Mouse (Mus musculus) layer of hippocampus, adult 9-11 months (tissue): ENCODE results near the gene Vegfd.
A peak's percentile ranks its signal among the peaks of the same experiment; 100 is the strongest.

Source experiments
- DNase-seq: peaks from one replicate; pipeline ENCODE4 v3.0.0; 2022

The Vegfd gene

DNA sequence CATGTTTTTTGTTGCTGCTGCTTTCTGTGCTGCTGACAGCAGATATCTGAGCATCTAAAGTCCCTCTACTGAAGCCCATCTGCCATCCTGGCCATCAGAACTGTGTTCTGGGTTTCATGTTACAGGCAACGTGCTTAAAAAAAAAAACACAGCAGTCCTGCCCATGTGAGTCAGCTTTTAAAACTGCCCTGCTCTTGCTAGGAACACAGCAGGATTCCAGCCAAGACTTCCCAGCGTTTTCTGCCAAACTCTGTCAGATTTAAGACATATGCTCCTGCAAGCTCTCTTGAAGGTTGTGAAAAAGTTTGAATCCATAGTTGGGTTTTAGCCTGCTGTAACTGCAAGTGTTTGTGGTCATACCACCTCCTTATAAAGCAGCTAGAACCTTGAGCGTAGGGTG, at the start of gene Vegfd:
Gene Vegfd, plus strand, starts transcription at position 298 of the 400 bp plus-strand sequence.
- DNase-seq, result peak; percentile 44

DNA sequence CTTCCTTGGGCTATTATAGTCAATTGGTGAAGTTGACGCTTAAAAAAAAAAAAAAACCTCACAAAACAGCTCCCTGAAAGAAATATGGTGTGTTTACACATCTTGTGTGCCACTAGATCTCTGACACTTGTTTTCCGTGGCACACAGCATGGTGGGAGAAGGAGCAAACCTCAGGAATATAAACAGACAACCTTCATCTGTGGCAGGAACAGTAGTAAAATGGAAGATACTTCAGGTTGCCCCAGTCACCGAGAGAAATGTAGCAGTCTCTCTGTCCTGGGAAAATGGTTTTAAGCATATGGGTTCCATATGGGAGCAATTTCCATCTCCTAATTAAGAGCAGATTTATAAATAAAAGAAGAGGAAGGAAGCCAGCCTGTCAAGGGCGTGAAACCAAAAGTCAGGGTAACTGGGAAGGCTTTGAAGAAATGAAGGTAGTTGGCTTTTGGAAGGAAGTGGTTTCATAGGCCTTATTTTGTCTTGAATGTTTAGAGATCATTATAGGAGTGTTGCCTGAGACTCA, 49.7 kb upstream of the Vegfd start:
- DNase-seq, result no peak

DNA sequence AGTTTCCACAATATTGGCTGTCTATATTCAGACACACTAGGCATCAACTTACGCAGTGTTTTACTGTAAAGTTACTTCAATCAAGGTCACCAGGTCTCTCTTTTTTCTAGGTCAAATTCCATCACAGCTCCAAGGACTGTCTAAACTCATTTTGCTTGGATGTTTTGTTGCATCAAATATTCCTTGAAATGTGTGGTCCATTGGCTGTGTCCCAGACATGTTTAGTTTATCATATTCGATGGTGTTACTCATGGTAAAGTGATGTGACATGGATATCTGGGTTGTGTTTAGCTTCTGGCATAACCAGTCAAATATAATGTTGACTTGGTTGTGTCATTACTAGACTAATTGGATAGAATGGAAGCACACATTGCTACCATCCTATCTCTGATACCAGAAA, 42.8 kb upstream of the Vegfd start:
- no peak for DNase-seq

DNA sequence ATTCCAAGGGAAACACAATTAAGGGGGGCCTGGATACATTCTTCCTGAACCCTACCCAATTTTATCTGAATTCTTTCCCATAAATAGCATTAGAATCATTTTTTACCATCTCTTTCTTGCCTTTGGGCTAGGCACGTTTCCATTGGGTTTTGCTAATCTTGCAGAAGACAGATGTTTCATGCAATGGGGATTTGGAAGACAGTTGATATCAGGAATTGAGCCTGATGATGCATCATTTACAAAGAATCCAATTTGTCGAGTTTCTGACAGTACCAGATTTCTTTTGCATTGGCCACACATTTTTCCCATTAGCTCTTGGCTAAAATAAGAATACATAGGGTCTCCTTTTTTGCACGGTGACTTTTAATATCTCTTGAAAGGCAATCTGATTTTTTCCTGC, 42.4 kb upstream of the Vegfd start:
- no peak for DNase-seq

DNA sequence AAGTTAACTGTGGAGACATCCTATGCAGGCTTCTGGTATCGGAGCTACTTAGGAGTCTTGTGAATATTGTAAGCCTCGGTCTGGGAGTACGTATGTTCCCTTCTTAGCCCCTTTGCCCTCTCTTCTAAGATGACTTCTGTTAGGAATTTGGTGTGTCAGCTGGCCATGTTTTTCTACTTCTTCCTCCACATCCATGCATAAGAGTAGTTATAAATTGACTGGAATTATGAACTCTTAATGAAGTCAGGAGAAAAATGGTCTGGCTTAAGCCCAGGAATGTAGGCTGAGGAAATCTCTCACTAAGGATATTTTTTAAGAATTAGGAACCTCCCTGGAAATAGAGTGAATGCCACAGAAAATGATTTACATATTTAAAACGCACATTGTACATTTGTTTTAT, 34.6 kb upstream of the Vegfd start:
- no peak for DNase-seq

DNA sequence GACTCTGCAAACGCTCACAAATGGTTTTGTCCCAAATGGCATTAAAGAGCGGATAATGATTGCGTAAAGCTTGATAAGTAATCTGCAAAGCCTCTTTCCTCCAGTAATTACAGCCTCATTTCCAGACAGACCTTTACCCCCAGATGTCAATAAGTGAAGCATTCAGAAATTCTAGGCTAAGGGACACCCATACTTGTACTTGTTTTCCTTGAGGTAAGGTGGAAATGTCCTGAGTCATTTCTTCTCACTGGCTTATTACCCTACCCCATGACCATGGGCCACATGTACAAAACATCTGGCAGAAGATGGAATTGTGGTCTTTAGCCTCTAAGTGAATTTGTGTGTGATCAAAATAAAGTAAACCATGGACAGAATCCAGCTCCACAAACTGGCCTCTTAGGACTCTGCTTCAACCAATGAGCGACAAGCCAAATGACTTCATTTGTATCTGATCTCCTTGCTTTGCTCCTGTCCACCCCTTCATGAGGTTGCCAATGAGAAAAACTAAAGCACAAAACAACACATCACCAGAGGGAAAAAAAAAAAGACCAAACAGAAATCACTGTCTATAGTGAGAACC, 27.7 kb upstream of the Vegfd start:
- no peak for DNase-seq

DNA sequence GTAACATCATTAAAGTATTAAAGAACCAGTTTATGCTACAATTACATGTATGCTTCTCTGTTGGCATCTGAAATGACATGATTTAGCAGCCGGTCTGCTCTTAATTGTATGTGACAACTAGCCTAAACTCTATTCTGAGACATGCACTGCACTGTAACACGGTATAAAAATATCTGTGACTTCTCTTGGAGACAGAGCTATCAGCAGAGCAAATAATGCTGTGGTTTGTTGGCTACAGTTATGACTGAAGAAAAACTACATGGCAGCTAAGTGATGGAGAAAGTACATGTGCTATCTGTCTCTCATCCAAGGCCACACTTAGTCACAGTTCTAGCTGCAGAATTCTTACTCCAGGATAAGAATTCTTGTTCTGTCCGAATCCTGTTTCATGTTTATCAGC, 24.2 kb upstream of the Vegfd start:
- no peak for DNase-seq

DNA sequence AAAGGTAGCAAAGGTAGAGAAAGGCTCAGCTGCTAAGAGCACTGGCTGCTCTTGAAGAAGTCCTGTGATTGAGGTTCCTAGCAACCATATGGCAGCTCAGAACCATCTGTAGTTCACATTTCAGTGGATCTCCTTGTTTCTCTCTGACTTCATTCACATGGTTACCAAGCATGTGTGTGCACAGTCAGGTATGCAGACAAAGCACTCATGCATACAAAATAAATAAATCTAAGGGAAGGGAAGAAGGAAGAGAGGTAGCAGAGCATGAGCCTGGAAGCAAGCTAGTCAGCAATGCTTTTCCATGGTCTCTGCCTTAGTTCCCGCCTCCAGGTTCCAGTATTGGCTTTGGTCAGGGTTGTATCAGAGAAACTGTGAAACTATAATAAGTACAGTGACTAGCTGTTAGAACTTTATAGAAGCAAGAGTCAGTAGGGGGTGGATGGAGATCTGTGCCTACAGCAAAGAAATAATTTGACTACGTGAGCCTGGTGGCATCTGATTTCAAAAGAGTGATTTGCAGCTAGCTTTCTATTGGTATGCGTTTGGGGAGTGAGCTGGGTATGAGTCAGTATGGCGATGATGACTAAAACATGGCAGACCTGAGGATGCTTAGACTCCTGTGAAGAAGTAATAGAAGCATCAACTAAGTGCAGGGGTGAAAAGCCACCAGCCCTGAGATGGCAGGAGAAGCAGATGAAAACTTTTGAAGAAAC, 7.9 kb upstream of the Vegfd start:
- DNase-seq, result no peak

DNA sequence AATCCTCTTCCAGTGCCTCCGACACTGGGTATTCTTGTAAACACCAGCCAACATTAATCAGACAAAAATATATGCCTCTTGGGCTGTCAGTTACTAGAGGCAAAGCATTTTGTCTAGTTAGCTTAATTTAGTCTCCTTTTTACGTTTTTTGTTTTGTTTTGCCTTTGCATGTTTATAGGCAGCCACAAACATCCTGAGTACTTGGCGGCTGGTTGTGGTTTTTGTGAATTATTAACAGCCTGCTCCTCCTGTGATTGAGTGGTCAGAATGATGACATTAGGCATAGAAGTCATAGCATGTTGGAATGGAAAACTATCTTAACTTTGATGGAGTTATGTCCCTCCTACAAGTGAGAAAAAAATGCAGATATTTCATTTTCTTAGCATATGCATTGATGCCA, 2.6 kb upstream of the Vegfd start:
- DNase-seq, result no peak

DNA sequence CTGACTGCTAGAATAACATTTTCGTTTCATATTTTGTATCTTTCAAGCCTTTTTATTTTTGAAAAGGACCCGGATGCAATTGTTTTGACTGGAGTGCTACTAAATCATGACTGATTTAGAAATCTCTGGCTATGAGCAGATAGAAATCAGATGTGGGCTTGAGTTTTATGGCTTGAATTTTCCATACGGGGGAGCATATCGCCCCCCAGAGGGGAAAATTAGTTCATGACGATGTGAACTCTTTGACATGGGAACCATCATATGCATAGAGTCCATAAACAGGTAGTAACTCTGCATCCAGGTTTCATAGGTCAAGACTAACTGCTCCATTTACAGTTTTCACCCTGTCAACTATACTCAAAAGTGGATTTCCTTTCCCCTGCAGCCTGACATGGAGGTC, 1.4 kb downstream of the Vegfd start:
- no peak for DNase-seq

DNA sequence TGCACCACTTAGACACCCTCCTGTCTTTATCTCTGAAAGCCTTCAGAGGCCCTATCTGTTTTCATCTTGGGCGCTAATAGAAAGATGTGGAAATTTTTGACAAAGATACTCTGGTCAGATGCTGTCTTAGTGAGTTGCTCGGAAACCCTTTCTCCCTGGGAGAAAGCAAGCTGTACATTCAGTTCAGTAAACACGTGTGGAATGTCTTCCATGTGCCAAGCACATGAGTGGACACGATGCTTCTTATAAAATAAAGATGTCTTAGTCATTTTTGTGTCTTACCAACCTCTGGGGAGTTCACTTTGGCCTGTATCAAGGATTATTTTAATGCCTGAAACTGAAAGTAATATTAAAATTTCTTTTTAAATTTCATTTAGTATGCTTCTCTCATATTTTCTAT, 6.5 kb downstream of the Vegfd start:
- no peak for DNase-seq

DNA sequence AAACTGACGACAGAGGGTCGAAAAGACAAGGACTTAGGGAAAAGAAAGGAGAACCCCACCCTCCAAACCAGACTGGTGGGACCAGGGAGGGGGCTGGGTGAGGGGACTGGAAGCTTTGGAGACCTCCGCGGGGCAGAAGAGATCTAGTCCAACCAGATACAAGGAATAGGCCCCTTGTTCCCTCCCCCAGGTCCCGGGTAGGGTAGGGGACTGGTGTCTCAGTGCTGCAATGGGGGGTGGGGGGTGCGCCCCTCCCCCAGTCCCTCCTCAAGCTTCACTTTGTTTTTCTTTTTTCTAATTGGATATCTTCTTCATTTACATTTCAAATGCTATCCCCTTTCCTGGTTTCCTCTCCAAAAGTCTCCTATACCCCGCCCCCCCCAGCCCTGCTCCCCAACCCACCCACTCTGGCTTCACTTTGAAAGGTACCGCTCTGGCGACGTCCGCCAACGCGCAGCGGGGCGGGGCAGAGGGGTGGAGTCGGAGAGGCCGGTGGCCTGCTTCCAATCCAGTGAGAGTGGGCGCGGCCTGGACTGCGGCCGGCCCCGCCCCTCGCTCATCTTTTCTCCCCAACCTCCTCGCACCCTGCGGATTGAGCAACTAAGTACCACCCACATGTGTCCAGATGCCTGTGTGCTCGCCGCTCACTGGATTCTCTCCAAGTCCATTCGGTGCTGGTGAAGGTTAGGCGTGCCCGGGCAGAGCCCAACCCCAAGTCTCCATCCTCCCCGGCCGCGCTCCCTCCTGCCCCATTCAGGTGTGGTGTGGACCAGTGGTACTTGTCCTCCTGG, 8.6 kb downstream of the Vegfd start:
- peak; percentile 66 for DNase-seq

DNA sequence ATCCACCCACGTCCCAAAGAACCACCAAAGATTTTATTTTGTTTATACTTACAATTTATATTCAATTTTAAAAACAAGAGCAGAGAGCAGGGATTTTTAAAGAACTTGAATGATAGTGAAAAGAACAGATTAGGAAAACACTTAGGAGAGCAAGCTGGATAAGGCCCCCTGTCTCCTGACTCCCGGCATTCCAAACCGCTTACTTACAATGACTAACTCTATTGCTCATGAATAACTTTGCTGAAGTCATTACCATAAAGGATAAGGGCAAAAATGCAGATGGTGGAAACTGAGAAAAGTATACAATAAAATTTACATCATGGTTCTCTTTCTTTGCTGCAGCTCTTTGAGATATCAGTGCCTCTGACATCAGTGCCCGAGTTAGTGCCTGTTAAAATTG, 20.9 kb downstream of the Vegfd start:
- DNase-seq, result no peak

DNA sequence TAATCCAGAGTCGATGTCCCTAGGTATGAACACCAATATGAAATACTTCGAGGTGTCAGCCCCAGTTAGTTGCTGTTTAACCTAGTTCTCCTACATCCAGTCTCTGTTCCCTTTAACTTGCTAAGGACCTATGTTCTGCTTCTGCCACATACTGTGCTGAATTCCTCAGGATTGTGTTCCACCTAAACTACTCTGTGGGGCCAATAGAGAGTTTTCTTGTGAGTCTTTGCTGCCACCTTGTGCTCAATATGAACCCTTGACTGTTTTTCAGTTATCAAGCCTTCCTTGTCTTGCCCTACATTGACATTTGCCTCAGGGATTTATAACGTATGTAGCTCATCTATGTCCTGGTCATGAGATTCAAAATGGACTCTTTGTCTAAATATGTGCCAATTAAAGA, 25.3 kb downstream of the Vegfd start:
- DNase-seq, result peak; percentile 4

DNA sequence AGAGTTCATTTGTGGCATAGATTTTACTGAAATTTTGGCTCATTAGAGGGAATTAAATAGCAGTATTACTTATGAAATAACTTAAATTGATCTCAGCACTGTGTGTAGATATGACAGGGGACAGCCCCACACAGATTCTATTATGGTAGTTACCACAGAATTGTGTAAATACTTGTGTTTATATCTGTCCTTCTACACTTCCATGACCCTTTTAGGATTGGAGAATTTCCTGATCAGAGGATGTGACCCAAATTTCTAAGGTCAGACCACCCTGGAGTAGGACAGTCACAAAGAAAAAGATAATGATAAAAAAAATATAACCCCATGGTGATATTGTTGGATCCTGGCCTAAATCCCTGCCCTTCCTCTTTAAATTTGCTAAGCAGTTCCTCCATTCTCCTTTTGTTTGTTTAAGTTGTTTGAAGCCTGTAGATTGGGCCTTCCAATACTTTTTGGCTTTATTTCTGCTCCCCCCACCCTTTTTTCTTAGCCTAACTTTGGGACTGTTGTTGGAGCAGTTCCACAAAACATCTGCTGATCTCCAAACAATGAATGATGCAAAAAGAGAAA, 32.0 kb downstream of the Vegfd start:
- DNase-seq, result no peak

DNA sequence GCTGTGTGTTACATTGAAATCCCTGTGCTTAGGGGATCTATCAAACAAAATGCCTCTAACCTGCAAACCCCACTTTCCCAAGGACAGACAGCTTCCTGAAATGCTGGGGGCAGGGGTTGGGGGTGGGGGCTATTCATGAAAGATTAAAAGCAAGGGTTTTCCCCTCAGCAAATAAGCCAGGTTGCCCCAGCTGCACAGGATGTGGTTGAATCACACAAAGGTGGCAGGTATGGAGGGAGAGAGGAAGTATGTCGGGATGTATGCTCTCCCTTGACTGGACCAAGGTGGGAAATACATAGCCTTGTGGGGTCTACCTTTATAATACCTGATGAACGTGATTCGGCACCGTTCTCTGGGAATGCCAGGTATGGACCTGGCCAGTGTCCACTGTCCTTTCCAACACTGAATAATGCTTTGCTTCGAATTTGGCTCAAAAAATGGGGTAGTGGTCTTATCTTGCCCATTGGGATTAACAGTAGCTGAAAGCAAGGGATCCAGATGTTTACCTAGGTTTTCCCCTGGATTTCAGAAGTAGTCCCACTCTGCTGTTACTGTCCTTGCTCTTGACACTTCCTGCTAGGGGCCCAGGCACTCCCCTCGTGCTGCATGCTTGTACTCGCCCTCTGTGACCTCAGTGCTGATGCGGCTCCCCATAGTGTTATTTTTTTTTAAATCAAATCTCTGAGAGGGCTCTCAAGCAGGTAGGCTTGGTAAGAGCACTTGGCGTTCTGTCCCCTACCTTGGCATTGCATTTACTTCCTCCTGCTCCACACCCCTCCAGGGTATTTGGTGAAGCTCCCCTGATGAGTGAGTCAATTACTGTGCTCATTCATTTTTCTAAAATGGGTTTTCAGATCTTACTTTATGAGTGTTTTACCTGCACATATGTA, 33.2 kb downstream of the Vegfd start:
- no peak for DNase-seq

DNA sequence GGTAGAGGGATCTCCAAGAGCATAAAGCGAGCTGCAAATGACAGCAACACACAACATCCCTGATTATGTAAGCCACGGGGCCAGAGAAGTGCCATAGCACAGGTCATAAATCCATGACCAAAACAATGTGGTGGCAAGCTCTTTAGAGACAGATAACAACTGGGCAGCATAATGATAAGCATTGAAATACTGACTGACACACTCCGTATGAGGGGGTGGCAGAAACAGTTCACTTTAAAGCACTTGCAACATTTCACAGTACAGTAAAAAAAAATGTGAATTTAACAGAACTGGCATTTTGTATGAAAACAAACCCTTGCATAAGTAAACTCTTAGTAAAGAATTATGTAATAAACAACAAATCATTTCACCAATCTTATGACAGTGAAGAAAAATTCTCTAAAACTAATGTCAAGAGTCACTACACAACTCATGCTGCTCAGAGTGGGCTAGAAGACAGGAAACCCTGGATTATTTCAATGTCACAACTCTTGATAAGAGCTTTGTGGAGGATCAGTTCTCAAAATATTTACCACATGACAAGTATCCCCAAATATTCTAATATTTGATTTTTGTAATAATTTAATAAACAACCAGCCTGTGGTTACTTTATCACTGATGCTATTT, 35.2 kb downstream of the Vegfd start:
- no peak for DNase-seq

DNA sequence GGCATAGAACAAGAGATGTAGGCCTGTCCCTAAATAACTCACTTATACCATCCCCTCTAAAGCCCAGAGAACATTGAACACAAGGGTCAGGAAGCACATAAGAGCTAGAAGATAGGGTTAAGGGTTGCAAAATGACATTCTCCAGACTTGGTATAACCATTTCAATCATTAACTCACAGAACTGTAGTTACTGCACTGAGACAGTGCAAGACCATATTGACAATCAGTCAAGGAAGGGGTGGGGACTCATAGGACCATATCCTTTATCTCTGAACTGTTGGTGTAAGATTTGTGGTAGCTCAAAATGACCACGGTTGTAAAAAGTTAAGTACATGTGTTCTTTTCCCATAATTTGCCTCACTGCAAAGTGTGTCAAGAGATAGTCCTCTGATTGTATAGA, 37.4 kb downstream of the Vegfd start:
- no peak for DNase-seq

DNA sequence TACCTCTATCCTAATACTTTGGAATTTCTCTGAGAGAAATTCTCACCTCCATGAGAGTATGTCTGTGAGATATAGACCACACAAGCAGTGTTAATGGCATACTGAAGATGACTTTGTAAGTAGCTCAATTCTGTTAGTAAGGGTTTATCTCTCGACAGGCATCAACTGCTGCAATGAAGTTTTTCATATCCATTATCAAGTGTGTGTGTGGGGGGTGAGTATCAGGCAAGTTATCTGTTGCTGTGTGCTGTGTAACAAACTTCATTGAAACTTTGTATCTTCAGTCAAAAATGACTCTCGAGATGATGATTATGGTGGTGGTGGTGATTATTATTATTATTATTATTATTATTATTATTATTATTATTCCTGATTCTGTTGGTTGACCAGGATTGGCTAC, 43.6 kb downstream of the Vegfd start:
- DNase-seq, result no peak

DNA sequence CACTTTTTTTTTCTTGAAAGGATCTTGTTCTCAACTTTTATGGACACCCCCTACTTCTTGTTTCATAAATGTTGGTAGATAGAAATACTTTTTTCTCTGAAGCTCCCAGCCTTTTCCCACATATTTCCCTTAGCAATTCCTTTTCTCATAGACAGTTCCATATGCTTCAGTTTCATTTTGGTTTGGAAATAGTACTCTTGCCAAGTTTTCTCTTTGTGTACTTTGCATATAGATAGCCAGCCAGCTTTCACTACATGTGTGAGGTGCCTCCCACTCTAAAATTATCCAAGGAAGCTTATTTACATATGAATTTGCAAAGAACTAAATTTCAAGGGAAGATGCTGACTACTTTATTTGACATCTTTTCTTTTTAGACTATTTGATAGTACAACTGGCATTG, 44.8 kb downstream of the Vegfd start:
- no peak for DNase-seq

DNA sequence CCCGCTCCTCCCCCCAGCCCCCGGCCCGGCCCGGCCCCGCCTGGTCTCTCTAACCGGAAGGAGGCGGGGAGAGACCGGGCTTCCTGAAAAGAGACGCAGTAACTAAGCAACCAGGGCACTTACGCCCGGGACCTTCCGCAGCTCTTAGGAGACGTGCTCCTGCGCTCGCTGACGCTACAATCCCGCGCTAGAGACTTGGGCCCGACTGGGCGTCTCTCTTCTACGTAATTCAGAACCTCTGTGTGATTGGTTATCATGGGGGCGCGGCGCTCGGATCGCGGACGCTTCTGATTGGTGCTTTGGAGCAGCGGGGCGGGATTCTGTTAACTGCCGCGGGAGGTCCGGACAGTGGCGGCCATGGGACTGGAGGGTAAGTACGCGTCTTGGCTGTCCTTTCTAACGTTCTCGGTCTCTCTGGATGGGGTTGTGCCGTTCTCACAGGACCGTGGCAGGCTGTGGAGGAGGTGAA, 46.3 kb downstream of the Vegfd start, which contains the start of gene Piga:
Gene Piga, plus strand, starts transcription at position 317 of the 469 bp plus-strand sequence.
- DNase-seq, result peak; percentile 97

DNA sequence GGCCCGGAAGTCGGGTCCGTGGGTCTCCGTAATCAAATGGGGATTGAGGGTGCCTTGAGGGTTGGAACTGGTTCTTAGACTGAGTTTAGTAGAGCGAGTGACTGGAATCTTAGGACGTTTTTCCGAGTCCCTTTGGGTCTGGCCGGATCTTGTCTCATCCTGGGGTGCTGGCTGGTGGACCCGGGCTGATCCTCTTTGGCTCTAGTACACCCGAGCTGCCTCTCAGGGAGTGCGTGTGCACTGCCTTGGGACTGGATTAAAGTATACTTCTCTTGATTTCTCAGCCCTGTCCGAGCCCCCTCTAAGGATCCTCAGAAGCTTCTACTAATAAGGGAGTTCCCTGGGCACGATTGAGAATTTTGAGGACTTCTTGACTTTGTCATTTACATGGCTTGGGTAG, 46.8 kb downstream of the Vegfd start:
- no peak for DNase-seq
